Mouse (Mus musculus) erythroid progenitor cell, adult 5-6 weeks (primary cell): ENCODE results near the gene Ikzf2. TPM values are rescaled to one million over a fixed set of nuclear protein-coding genes. Genes with fewer than 3 reads are reported as not detected.

Source experiments
- total RNA-seq, 2 experiments: library from RNA; stranded (forward) in 1 of 2; stranded (reverse) in 1 of 2; fragments of 150-400 nt in 1 of 2; fragments of 186-747, 209-891 nt in 1 of 2; gene quantifications; 2 replicates each; pipeline versions ENCODE4 v1.2.3 to v1.2.4; 2015 to 2017; ENCODE audit warnings: low replicate concordance in 2 of 2

The Ikzf2 gene
- total RNA-seq, 2 experiments from 2014 or later, result 3.7 to 5.9 TPM

Other genes with a start within 250 kb of the Ikzf2 start
- not detected in 2 replicates for gene Spag16, start 139.7 kb upstream of the Ikzf2 start, total RNA-seq (2015; ENCODE audit: low replicate concordance)
- not detected in 2 replicates for gene Spag16, start 139.7 kb upstream of the Ikzf2 start, total RNA-seq (2017; ENCODE audit: low replicate concordance)